Mouse (Mus musculus): Measurements from ENCODE around the gene Brf1. TPM values are rescaled to one million over a fixed set of nuclear protein-coding genes. Genes with fewer than 3 reads are reported as not detected.

Gene Brf1
- polyA plus RNA-seq, 1 experiment from 2014 or later = 58.5 TPM

DNA sequence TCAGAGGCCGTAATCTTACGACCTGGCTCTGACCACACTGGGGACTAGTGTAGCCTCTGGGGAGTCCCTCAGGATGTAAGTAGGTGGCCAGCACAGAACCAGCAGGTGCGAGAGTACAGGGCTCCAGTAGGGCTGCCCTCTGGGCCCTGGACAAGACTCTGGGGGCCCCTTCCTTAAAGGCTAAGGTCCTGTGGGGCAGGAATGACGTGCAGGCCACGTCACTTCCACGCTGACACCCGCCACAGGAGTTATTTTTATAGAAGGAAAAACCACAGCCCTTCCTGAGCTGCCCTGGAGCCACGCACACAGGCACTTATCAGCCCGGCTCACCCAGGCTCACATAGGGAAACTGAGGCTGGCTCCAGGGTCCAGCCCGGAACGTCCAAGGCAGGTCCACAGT is 83.0 kb downstream of the Brf1 start:
- no peak for ATAC-seq (ENCODE audit: insufficient read depth, low FRiP score, low TSS enrichment)
- H3K4me3 ChIP-seq (ENCODE audit: low read depth, low read length) = no peak overlapping the region
- H3K27ac ChIP-seq (ENCODE audit: low read depth, low read length) = no peak overlapping the region
- H3K9me3 ChIP-seq (ENCODE audit: control insufficient read depth, low read length) = no peaks in the 10 kb centered on the region
- H3K4me2 ChIP-seq (ENCODE audit: low read depth) = no peak overlapping the region
- 87% methylated on average over 11 of the region's 11 CpGs for WGBS
- no peak for DNase-seq (ENCODE audit: low spot score)
- H3K4me1 ChIP-seq (ENCODE audit: control insufficient read depth, insufficient read depth, low read length) = 0 out of 2 replicates have a peak, but pooled peaks cover 2% of the 10 kb centered on the region
- no peaks in the 10 kb centered on the region for H3K27me3 ChIP-seq (ENCODE audit: control insufficient read depth, insufficient read depth, low read length)
- no peak overlapping the region for H3K9ac ChIP-seq (ENCODE audit: low read length)
- no peaks in the 10 kb centered on the region; the same call in 1 of the 2 replicates for H3K36me3 ChIP-seq (ENCODE audit: control insufficient read depth, insufficient read depth, low read length)

DNA sequence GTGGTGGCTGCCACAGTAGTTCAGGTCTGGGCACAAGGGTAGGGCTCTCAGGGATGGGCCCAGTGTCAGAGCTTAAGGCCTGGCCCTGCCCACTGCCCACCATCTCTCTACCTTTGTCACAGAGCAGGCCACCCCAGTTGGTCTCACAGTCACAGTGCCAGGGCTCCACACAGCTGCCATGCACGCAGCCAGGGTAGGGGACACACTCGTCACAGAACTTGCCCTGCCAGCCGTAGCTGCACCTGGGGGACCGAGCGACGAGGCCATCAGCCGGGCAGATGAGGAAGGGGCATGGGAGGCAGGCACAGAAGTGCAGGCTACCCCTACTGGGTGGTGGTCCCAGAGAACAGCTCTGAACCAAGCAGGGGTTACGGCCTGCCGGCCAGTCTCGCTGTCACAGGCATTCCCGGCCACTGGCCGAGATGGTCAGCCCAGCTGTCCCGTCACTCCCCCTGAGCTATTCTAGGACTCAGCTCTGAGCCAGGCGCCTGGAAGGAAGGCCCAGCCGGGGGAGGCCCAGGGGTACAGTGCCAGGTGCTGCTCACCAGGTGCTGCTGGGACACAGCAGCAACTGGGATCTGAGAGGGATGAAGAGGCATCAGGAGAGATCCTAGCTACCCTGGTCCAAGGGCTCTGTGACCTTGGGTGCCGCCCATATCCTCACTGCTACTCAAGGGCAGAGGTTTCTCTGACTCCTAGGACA is 83.7 kb downstream of the Brf1 start:
- H3K9me3 ChIP-seq (ENCODE audit: control insufficient read depth, low read length) = no peaks in the 10 kb centered on the region
- DNase-seq (ENCODE audit: low spot score) (no peak), ATAC-seq (ENCODE audit: insufficient read depth, low FRiP score, low TSS enrichment) (no peak)
- no peak overlapping the region for H3K27ac ChIP-seq (ENCODE audit: low read depth, low read length)
- H3K4me1 ChIP-seq (ENCODE audit: control insufficient read depth, insufficient read depth, low read length) = no peaks in the 10 kb centered on the region
- no peak overlapping the region for H3K4me3 ChIP-seq (ENCODE audit: low read depth, low read length)
- no peak overlapping the region for H3K9ac ChIP-seq (ENCODE audit: low read length)
- H3K36me3 ChIP-seq (ENCODE audit: control insufficient read depth, insufficient read depth, low read length) = no peaks in the 10 kb centered on the region; the same call in 1 of the 2 replicates
- no peak overlapping the region for H3K4me2 ChIP-seq (ENCODE audit: low read depth)
- no peaks in the 10 kb centered on the region for H3K27me3 ChIP-seq (ENCODE audit: control insufficient read depth, insufficient read depth, low read length)
- 83% methylated on average over 16 of the region's 16 CpGs for WGBS

DNA sequence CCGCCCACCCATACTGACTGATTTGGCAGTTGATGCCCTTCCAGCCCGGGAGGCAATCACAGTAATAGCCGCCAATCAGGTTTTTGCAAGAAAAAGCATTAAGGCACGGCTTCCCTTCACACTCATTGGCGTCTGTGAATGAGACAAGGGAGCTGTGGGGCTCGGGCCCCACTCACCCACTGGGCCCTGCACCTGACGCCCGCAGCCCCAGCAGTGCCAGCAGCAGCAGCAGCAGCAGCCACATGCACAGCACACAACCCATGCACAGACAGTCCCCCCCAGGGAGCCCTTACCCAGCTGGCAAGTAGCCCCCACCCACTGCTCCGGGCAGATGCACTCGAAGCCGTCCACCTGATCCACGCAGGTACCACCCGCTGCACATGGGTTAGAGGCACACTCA is 84.9 kb downstream of the Brf1 start:
- no peaks in the 10 kb centered on the region for H3K9me3 ChIP-seq (ENCODE audit: control insufficient read depth, low read length)
- H3K27me3 ChIP-seq (ENCODE audit: control insufficient read depth, insufficient read depth, low read length) = no peaks in the 10 kb centered on the region
- 68% methylated on average over 13 of the region's 13 CpGs for WGBS
- H3K36me3 ChIP-seq (ENCODE audit: control insufficient read depth, insufficient read depth, low read length) = no peaks in the 10 kb centered on the region; the same call in 1 of the 2 replicates
- no peak overlapping the region for H3K27ac ChIP-seq (ENCODE audit: low read depth, low read length)
- DNase-seq (ENCODE audit: low spot score) (no peak), ATAC-seq (ENCODE audit: insufficient read depth, low FRiP score, low TSS enrichment) (peak; percentile 21; the same call in 1 of the 2 replicates)
- no peaks in the 10 kb centered on the region for H3K4me1 ChIP-seq (ENCODE audit: control insufficient read depth, insufficient read depth, low read length)
- H3K4me2 ChIP-seq (ENCODE audit: low read depth) = no peak overlapping the region
- no peak overlapping the region for H3K4me3 ChIP-seq (ENCODE audit: low read depth, low read length)
- no peak overlapping the region for H3K9ac ChIP-seq (ENCODE audit: low read length)

- WGBS = 88% methylated on average over 11 of the region's 11 CpGs
- Histone ChIP-seq H3K9me3 (ENCODE audit: control insufficient read depth, low read length) (no peaks in the 10 kb centered on the region), H3K27ac (ENCODE audit: low read depth, low read length) (no peak overlapping the region), H3K27me3 (ENCODE audit: control insufficient read depth, insufficient read depth, low read length) (no peaks in the 10 kb centered on the region), H3K36me3 (ENCODE audit: control insufficient read depth, insufficient read depth, low read length) (no peaks in the 10 kb centered on the region; the same call in 1 of the 2 replicates), H3K4me3 (ENCODE audit: low read depth, low read length) (no peak overlapping the region), H3K9ac (ENCODE audit: low read length) (no peak overlapping the region), H3K4me1 (ENCODE audit: control insufficient read depth, insufficient read depth, low read length) (no peaks in the 10 kb centered on the region), H3K4me2 (ENCODE audit: low read depth) (no peak overlapping the region)
- DNase-seq (ENCODE audit: low spot score) (no peak), ATAC-seq (ENCODE audit: insufficient read depth, low FRiP score, low TSS enrichment) (no peak)
Measured at GRCm38 (mm10) chr12:112914527-112914926, 86.0 kb downstream of the Brf1 start.

GRCm38 (mm10) chr12:112912951-112913745 is 87.4 kb downstream of the Brf1 start:
- ATAC-seq (ENCODE audit: insufficient read depth, low FRiP score, low TSS enrichment) = no peak
- WGBS = 90% methylated on average over 28 of the region's 28 CpGs
- no peak overlapping the region for H3K9ac ChIP-seq (ENCODE audit: low read length)

GRCm38 (mm10) chr12:112911701-112912100 is 88.8 kb downstream of the Brf1 start:
- no peak overlapping the region for H3K27ac ChIP-seq (ENCODE audit: low read depth, low read length)
- DNase-seq (ENCODE audit: low spot score) (no peak), ATAC-seq (ENCODE audit: insufficient read depth, low FRiP score, low TSS enrichment) (no peak)
- no peaks in the 10 kb centered on the region for H3K27me3 ChIP-seq (ENCODE audit: control insufficient read depth, insufficient read depth, low read length)
- H3K9me3 ChIP-seq (ENCODE audit: control insufficient read depth, low read length) = no peaks in the 10 kb centered on the region
- no peak overlapping the region for H3K4me2 ChIP-seq (ENCODE audit: low read depth)
- 95% methylated on average over 17 of the region's 17 CpGs for WGBS
- H3K4me3 ChIP-seq (ENCODE audit: low read depth, low read length) = no peak overlapping the region
- H3K9ac ChIP-seq (ENCODE audit: low read length) = no peak overlapping the region
- H3K4me1 ChIP-seq (ENCODE audit: control insufficient read depth, insufficient read depth, low read length) = no peaks in the 10 kb centered on the region
- no peaks in the 10 kb centered on the region; the same call in 1 of the 2 replicates for H3K36me3 ChIP-seq (ENCODE audit: control insufficient read depth, insufficient read depth, low read length)

More at GRCm38 (mm10) chr12:112912951-112913745, 87.4 kb downstream of the Brf1 start:
- H3K9me3 ChIP-seq (ENCODE audit: control insufficient read depth, low read length) = no peaks in the 10 kb centered on the region
- no peaks in the 10 kb centered on the region for H3K27me3 ChIP-seq (ENCODE audit: control insufficient read depth, insufficient read depth, low read length)
- no peak overlapping the region for H3K4me2 ChIP-seq (ENCODE audit: low read depth)
- no peaks in the 10 kb centered on the region; the same call in 1 of the 2 replicates for H3K36me3 ChIP-seq (ENCODE audit: control insufficient read depth, insufficient read depth, low read length)
- no peak overlapping the region for H3K27ac ChIP-seq (ENCODE audit: low read depth, low read length)
- no peaks in the 10 kb centered on the region for H3K4me1 ChIP-seq (ENCODE audit: control insufficient read depth, insufficient read depth, low read length)
- DNase-seq (ENCODE audit: low spot score) = no peak
- no peak overlapping the region for H3K4me3 ChIP-seq (ENCODE audit: low read depth, low read length)

Small RNAs within 50 kb of the gene (microRNA-seq; reads per million reads assigned to microRNA genes)
- gene Mir6941 = not detected

Other genes starting within 250 kb of the Brf1 start
- gene Pld4, start 240.0 kb downstream of the Brf1 start, polyA plus RNA-seq (2014; fragmentation: Nextera tagmentation; extraction: Ambion mirVana) = 3.8 and 4.9 TPM in 2 replicates
- gene Ahnak2, start 198.0 kb downstream of the Brf1 start, polyA plus RNA-seq (2014; fragmentation: Nextera tagmentation; extraction: Ambion mirVana) = 0.26 and 0.61 TPM in 2 replicates
- 13.6 and 14.0 TPM in 2 replicates for gene Clba1, start 191.8 kb downstream of the Brf1 start, polyA plus RNA-seq (2014; fragmentation: Nextera tagmentation; extraction: Ambion mirVana)
- 165 and 173 TPM in 2 replicates for gene Cdca4, start 171.3 kb downstream of the Brf1 start, polyA plus RNA-seq (2014; fragmentation: Nextera tagmentation; extraction: Ambion mirVana)
- not detected in 2 replicates for gene Gpr132, start 132.5 kb downstream of the Brf1 start, polyA plus RNA-seq (2014; fragmentation: Nextera tagmentation; extraction: Ambion mirVana)
- 5.4 and 5.9 TPM in 2 replicates for gene Jag2, start 70.9 kb downstream of the Brf1 start, polyA plus RNA-seq (2014; fragmentation: Nextera tagmentation; extraction: Ambion mirVana)
- gene Nudt14, start 58.6 kb downstream of the Brf1 start, polyA plus RNA-seq (2014; fragmentation: Nextera tagmentation; extraction: Ambion mirVana) = 61.2 and 67.8 TPM in 2 replicates
- 21.8 TPM in 2 replicates for gene Btbd6, start 24.2 kb downstream of the Brf1 start, polyA plus RNA-seq (2014; fragmentation: Nextera tagmentation; extraction: Ambion mirVana)
- gene Pacs2, start 13.8 kb upstream of the Brf1 start, polyA plus RNA-seq (2014; fragmentation: Nextera tagmentation; extraction: Ambion mirVana) = 22.1 and 25.1 TPM in 2 replicates
- gene Tex22, start 73.8 kb upstream of the Brf1 start, polyA plus RNA-seq (2014; fragmentation: Nextera tagmentation; extraction: Ambion mirVana) = not detected in 2 replicates
- gene Mta1, start 97.6 kb upstream of the Brf1 start, polyA plus RNA-seq (2014; fragmentation: Nextera tagmentation; extraction: Ambion mirVana) = 21.5 and 21.9 TPM in 2 replicates
- 198 and 211 TPM in 2 replicates for gene Crip2, start 139.5 kb upstream of the Brf1 start, polyA plus RNA-seq (2014; fragmentation: Nextera tagmentation; extraction: Ambion mirVana)
- gene Crip1, start 145.6 kb upstream of the Brf1 start, polyA plus RNA-seq (2014; fragmentation: Nextera tagmentation; extraction: Ambion mirVana) = 53.3 and 58.2 TPM in 2 replicates
- 30.6 and 36.0 TPM in 2 replicates for gene Tedc1, start 155.7 kb upstream of the Brf1 start, polyA plus RNA-seq (2014; fragmentation: Nextera tagmentation; extraction: Ambion mirVana)
- 13.2 and 13.7 TPM in 2 replicates for gene Tmem121, start 185.2 kb upstream of the Brf1 start, polyA plus RNA-seq (2014; fragmentation: Nextera tagmentation; extraction: Ambion mirVana)